In the genomic region with DNA sequence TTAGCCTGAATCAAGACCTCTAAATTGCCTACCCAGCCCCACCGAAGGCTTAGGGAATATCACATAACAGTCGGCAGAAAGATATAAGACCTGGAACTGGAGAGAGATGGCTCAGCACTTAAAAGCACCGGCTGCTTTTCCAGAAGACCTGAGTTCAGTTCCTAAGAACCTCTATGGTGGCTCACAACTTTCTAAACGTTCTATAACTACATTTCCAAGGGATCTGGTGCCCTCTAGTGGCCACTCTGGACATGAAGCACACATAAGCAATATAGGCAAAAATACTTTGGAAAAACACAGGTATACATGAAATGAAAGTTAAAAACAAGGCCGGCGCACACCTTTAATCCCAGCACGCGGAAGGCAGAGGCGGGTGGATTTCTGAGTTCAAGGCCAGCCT, we compare ENCODE assay signal across 8 mouse cellular contexts. TPM values are rescaled to one million over a fixed set of nuclear protein-coding genes. Genes with fewer than 3 reads are reported as not detected.
DNase-seq lines count a peak whose midpoint lies in the region; ATAC-seq lines count a peak whose summit lies in the region.

No protein-coding gene starts in this region.

- no peak for ATAC-seq in heart, embryonic 13.5 days (ENCODE audit: extremely low read depth, insufficient number of reproducible peaks, low FRiP score, low TSS enrichment)
- no peak for ATAC-seq in liver, embryonic 12.5 days
- no peak for ATAC-seq in neural tube, embryonic 11.5 days (ENCODE audit: insufficient read depth, low FRiP score, low TSS enrichment)

- no peaks in the 10 kb centered on the region for H3K9me3 ChIP-seq in heart, embryonic 13.5 days
- no peaks in the 10 kb centered on the region for H3K9me3 ChIP-seq in liver, embryonic 12.5 days (replicated peaks)
- H3K9me3 ChIP-seq in neural tube, embryonic 11.5 days (ENCODE audit: control insufficient read depth, low read length): no peaks in the 10 kb centered on the region

- H3K27ac ChIP-seq in heart, embryonic 13.5 days (replicated peaks): no peak overlapping the region
- no peak overlapping the region for H3K27ac ChIP-seq in liver, embryonic 12.5 days
- no peak overlapping the region for H3K27ac ChIP-seq in neural tube, embryonic 11.5 days (ENCODE audit: low read depth, low read length)

- no peaks in the 10 kb centered on the region for H3K36me3 ChIP-seq in heart, embryonic 13.5 days
- H3K36me3 ChIP-seq in liver, embryonic 12.5 days: no peaks in the 10 kb centered on the region
- no peaks in the 10 kb centered on the region for H3K36me3 ChIP-seq in neural tube, embryonic 11.5 days (ENCODE audit: control insufficient read depth, insufficient read depth, low read length)

- peak overlapping the region; percentile 33; the same call in 1 of the 2 replicates for H3K4me3 ChIP-seq in heart, embryonic 13.5 days
- H3K4me3 ChIP-seq in liver, embryonic 12.5 days: peak overlapping the region; percentile 19; the same call in 1 of the 2 replicates
- no peak overlapping the region for H3K4me3 ChIP-seq in neural tube, embryonic 11.5 days (ENCODE audit: low read depth, low read length)

- H3K4me1 ChIP-seq in heart, embryonic 13.5 days: no peaks in the 10 kb centered on the region
- 0 out of 2 replicates have a peak, but pooled peaks cover 5% of the 10 kb centered on the region for H3K4me1 ChIP-seq in liver, embryonic 12.5 days
- no peaks in the 10 kb centered on the region for H3K4me1 ChIP-seq in neural tube, embryonic 11.5 days (ENCODE audit: control insufficient read depth, insufficient read depth, low read length)

- DNase-seq in ES-CJ7 (ENCODE audit: low read depth, low spot score): peak; percentile 84
- peak; percentile 75 for DNase-seq in c-Kit-positive CD71-negative TER-119-negative erythroid progenitor cells, embryonic 14.5 days (ENCODE audit: low read depth)
- DNase-seq in fibroblast of lung, adult 2 months (ENCODE audit: low read depth): peak; percentile 44
- peak; percentile 80 for DNase-seq in kidney, postnatal 14 days
- DNase-seq in neural tube, embryonic 11.5 days (ENCODE audit: low spot score): peak; percentile 81
- DNase-seq in telencephalon, adult 2 months (ENCODE audit: low read depth, low spot score): peak; percentile 55

- peak overlapping the region; percentile 49 for H3K4me2 ChIP-seq in heart, embryonic 13.5 days
- H3K4me2 ChIP-seq in liver, embryonic 12.5 days: peak overlapping the region; percentile 48
- no peak overlapping the region for H3K4me2 ChIP-seq in neural tube, embryonic 11.5 days (ENCODE audit: low read depth)

- H3K27me3 ChIP-seq in heart, embryonic 13.5 days (replicated peaks): no peaks in the 10 kb centered on the region
- peaks cover 5% of the 10 kb centered on the region for H3K27me3 ChIP-seq in liver, embryonic 12.5 days (replicated peaks)
- no peaks in the 10 kb centered on the region for H3K27me3 ChIP-seq in neural tube, embryonic 11.5 days (ENCODE audit: control insufficient read depth, insufficient read depth, low read length)

- 11% methylated on average over 9 of the region's 9 CpGs for WGBS in heart, embryonic 13.5 days
- 8% methylated on average over 9 of the region's 9 CpGs for WGBS in liver, embryonic 12.5 days (ENCODE audit: insufficient replicate concordance)
- WGBS in neural tube, embryonic 11.5 days: 15% methylated on average over 9 of the region's 9 CpGs

- no peak overlapping the region for H3K9ac ChIP-seq in heart, embryonic 13.5 days
- H3K9ac ChIP-seq in liver, embryonic 12.5 days: no peak overlapping the region
- no peak overlapping the region for H3K9ac ChIP-seq in neural tube, embryonic 11.5 days (ENCODE audit: low read length)

RNA-seq across cellular contexts. Expression of gene Spink2, which starts 5.9 kb away (rescaled TPM):
- 5.7 and 5.9 TPM in 2 replicates for polyA plus RNA-seq in heart, embryonic 13.5 days (2015; fragmentation: Nextera tagmentation; extraction: Ambion mirVana)
- polyA plus RNA-seq in liver, embryonic 12.5 days (2016; fragmentation: Nextera tagmentation; extraction: Ambion mirVana): 0.23 TPM in 1 of 2 replicates, not detected in the other
- polyA plus RNA-seq in neural tube, embryonic 11.5 days (2014; fragmentation: Nextera tagmentation; extraction: Ambion mirVana): 2.1 and 2.6 TPM in 2 replicates

RNA-seq across cellular contexts. Expression of gene Rest, which starts 48.1 kb away (rescaled TPM):
- polyA plus RNA-seq in heart, embryonic 13.5 days (2015; fragmentation: Nextera tagmentation; extraction: Ambion mirVana): 21.1 and 23.2 TPM in 2 replicates
- 12.3 and 12.9 TPM in 2 replicates for polyA plus RNA-seq in liver, embryonic 12.5 days (2016; fragmentation: Nextera tagmentation; extraction: Ambion mirVana)
- polyA plus RNA-seq in neural tube, embryonic 11.5 days (2014; fragmentation: Nextera tagmentation; extraction: Ambion mirVana): 25.0 and 28.6 TPM in 2 replicates
